Mouse (Mus musculus) embryonic fibroblast, embryonic 13.5 days (primary cell): Measurements from ENCODE around the gene Ceacam16. TPM values are rescaled to one million over a fixed set of nuclear protein-coding genes. Genes with fewer than 3 reads are reported as not detected.

Experiments used
- H3K27ac ChIP-seq: 2 replicates; pipeline ENCODE4 v1.5.1; 2012; ENCODE audit warnings: low read length, control low read depth, inconsistent platforms; ENCODE audit not compliant: insufficient read depth
- H3K4me1 ChIP-seq: 2 replicates; pipeline ENCODE4 v1.6.1; 2011; ENCODE audit warnings: low read length; ENCODE audit not compliant: control insufficient read depth, insufficient read depth
- H3K4me3 ChIP-seq: 2 replicates; pipeline ENCODE4 v1.5.1; 2011; ENCODE audit warnings: mild to moderate bottlenecking, control low read depth, low read length; ENCODE audit not compliant: insufficient read depth
- CTCF ChIP-seq: IDR thresholded peaks from 2 replicates; pipeline ENCODE4 v1.5.1; 2011; ENCODE audit warnings: mild to moderate bottlenecking, control low read depth, low read length, moderate library complexity, borderline replicate concordance; ENCODE audit not compliant: insufficient read depth
- POLR2A ChIP-seq: IDR thresholded peaks from 2 replicates; pipeline ENCODE4 v1.6.1; 2011; ENCODE audit warnings: low read depth, mild to moderate bottlenecking, control low read depth, low read length, moderate library complexity
- polyA plus RNA-seq: library from polyadenylated mRNA; stranded (reverse); fragments of >200 nt; gene quantifications from 2 replicates; pipeline ENCODE4 v1.2.4, GENCODE M21; 2011; ENCODE audit warnings: low read depth; ENCODE audit not compliant: missing spikeins, insufficient read length

Gene Ceacam16
- polyA plus RNA-seq, 1 experiment = not detected

GRCm38 (mm10) chr7:19867751-19868399 is 6.8 kb upstream of the Ceacam16 start:
- no peak for TF ChIP-seq POLR2A
- TF ChIP-seq CTCF = no peak
- Histone ChIP-seq H3K27ac (no peak overlapping the region), H3K4me3 (no peak overlapping the region), H3K4me1 (0 out of 2 replicates have a peak, but pooled peaks cover 3% of the 10 kb centered on the region)

- TF ChIP-seq CTCF (no peak), POLR2A (no peak)
- no peak overlapping the region for H3K4me3 ChIP-seq
- 0 out of 2 replicates have a peak, but pooled peaks cover 3% of the 10 kb centered on the region for H3K4me1 ChIP-seq
These were observed 5.4 kb upstream of the Ceacam16 start for GRCm38 (mm10) chr7:19866490-19866889.

GRCm38 (mm10) chr7:19865246-19866036 is 4.3 kb upstream of the Ceacam16 start:
- Histone ChIP-seq H3K27ac (no peak overlapping the region), H3K4me1 (no peaks in the 10 kb centered on the region), H3K4me3 (no peak overlapping the region)
- TF ChIP-seq POLR2A (no peak), CTCF (no peak)

More at GRCm38 (mm10) chr7:19866490-19866889, 5.4 kb upstream of the Ceacam16 start:
- H3K27ac ChIP-seq = no peak overlapping the region

GRCm38 (mm10) chr7:19864241-19864640 is 3.1 kb upstream of the Ceacam16 start:
- H3K4me1 ChIP-seq = no peaks in the 10 kb centered on the region
- no peak overlapping the region for H3K4me3 ChIP-seq
- TF ChIP-seq POLR2A = no peak
- TF ChIP-seq CTCF = no peak
- H3K27ac ChIP-seq = no peak overlapping the region

DNA sequence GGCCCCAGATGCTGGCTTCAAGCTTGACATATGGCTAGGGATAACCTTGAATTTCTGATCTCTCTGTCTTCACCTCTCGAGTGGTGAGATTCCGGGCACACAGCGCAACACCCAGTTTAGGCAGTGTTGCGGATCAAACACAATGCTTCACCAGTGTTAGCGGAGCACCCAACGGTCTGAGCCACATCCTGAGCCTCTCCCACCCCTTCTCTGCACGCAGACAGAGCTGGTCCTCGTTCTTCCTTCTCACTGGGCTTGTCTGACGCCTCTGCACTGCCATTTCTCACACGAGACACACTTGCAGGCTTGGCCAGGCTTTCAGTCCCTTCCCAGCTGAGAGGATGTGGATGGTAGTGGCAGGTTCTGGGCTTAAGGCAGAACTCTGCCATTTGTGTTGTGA is 1.4 kb downstream of the Ceacam16 start:
- TF ChIP-seq POLR2A = no peak
- no peak for TF ChIP-seq CTCF
- no peaks in the 10 kb centered on the region for H3K4me1 ChIP-seq
- no peak overlapping the region for H3K27ac ChIP-seq
- H3K4me3 ChIP-seq = no peak overlapping the region

DNA sequence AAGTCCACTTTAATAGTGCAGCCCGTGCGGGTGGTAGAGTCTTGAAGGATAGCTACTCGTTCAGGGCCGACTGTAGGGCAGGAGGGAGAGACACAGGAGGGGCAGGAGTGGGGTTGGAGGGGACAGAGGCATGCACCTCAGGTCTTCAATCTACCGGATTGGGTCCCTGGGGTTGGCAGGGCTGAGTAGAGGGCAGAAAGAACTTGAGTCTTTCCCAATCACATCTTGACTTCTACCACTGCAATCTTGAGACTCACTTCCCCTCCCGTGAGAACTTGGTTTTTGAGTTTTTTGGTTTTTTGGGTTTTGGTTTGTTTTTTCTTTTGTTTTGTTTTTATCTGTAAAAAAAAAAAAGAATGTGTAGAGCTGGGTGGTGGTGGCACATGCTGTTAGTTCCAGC is 4.8 kb downstream of the Ceacam16 start:
- no peaks in the 10 kb centered on the region for H3K4me1 ChIP-seq
- no peak for TF ChIP-seq CTCF
- TF ChIP-seq POLR2A = no peak
- no peak overlapping the region for H3K4me3 ChIP-seq
- H3K27ac ChIP-seq = no peak overlapping the region

DNA sequence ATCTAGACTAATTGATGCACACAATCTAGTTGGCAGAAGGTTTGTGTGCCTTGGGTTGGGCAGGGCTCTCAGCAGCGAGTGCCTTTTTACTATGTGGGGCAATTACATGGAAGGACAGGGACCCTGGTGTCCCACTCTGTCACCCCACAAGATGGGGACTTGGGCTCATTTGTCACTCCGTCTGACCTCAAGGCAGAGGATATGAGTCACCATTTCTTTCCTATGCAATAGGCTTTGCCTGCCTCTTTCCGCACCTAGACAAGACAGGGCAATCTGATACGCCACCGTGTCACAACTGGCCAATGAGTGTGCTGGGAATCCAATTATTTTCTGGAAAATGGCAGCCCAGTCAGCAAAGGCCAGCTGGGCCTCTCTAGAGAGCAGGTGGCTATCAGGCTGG is 5.4 kb downstream of the Ceacam16 start:
- Histone ChIP-seq H3K4me3 (no peak overlapping the region), H3K27ac (no peak overlapping the region), H3K4me1 (no peaks in the 10 kb centered on the region)
- no peak for TF ChIP-seq POLR2A
- no peak for TF ChIP-seq CTCF

GRCm38 (mm10) chr7:19853526-19853925 is 7.6 kb downstream of the Ceacam16 start:
- TF ChIP-seq CTCF = no peak
- no peak for TF ChIP-seq POLR2A
- H3K27ac ChIP-seq = no peak overlapping the region
- no peaks in the 10 kb centered on the region for H3K4me1 ChIP-seq
- no peak overlapping the region for H3K4me3 ChIP-seq

DNA sequence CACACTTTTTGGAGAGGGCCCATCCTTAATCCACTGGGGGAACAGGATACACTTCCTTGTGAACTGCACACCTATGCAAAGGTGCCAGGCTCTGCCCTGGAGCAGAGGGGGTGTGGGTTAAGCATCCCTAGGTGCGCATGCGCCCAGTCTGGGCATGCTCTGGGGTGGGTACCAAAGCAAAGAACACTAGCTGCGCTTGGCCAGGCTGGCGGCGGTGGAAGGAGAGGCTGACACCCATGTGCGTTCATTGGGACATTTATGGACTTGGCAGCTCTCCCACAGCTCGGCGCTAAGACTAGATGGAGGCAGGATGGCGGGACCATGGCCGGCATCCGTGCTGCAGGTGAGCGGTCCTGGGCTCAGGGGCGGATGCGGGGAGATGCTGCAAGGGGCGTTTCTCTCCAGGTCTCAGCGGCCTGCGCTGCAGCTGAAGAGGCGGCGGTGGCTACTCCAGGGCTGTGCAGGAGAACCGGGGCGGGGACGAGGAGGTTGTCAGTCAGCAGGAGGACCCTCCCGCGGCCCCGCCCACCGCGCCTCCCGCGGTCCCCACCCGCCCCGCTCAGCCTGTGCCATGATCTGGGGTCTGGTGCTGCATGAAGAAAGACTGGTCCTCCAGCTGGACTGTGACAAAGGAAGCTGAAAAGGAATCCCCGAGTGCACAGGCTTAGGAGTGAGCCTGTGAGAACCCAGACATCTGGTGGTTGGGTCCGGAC is 9.1 kb downstream of the Ceacam16 start, which contains the start of gene Gm19345:
Gm19345 (plus strand) TSS at position 146 of the 713 bp plus-strand sequence.
- Histone ChIP-seq H3K4me3 (no peak within 1 kb of the TSS), H3K4me1 (no peaks in the 10 kb centered on the region), H3K27ac (no peak within 1 kb of the TSS)
- no peak for TF ChIP-seq CTCF
- TF ChIP-seq POLR2A = no peak
